Mouse (Mus musculus): ENCODE results near the gene Tmem186. TPM values are rescaled to one million over a fixed set of nuclear protein-coding genes. Genes with fewer than 3 reads are reported as not detected.

Gene Tmem186
- 1.8 and 2.1 TPM in 2 replicates for total RNA-seq (2023)

DNA sequence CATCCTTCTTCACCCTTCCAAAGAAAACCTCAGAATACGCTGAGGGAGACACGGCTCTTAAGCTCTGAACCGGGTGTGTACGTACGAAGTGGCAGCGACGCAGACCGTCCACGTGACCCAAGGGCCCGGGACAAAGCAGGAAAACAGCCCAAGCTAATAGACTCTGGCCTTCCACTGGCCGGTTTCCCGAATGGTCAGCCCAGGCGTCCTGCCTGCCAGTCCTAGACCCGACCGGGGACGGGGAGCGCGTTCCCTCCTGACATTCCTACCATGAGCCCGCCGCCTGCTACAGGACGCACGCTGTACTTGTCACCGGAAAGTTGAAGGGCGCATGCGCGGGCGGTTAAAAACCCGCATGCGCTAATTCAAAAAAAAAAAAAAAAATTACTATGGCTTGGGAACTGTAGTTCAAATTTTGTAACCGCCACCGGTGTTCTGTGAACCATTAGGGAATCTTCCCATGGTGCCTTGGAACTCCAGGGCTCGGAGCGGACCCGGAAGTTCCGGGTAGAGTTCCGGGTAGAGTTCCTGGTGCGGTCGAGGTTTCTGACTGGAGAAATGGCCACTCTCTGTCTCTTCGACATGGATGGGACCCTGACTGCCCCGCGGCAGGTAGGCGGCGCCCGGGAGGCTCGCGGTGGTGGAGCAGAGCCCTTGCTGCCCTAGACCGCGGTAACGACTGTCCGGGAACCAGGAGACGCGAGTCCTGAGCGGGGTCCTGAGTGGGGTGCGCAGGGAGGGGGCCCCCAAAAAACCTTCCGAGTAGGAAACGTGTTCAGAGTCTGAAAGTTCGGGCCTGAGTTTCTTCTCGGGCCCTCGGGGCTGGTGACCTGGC lies at the start of gene Tmem186, which contains the start of gene Pmm2:
Tmem186 (minus strand) TSS at position 496 of the 835 bp plus-strand sequence.
Pmm2 (plus strand) TSS at position 458 of the 835 bp plus-strand sequence.

GRCm38 (mm10) chr16:8680470-8680869 lies 43.0 kb upstream of the Tmem186 start, which contains the start of gene Gm5767:
Gene Gm5767, plus strand, starts transcription at chr16:8680770.

GRCm38 (mm10) chr16:8671551-8672349 lies 34.2 kb upstream of the Tmem186 start, which contains the start of gene Carhsp1:
Gene Carhsp1, minus strand, starts transcription at chr16:8672155.

Other genes with a start within 250 kb of the Tmem186 start
- gene Tmem114, start 212.6 kb downstream of the Tmem186 start, total RNA-seq (2023) = not detected in 2 replicates
- gene Mettl22, start 166.9 kb downstream of the Tmem186 start, total RNA-seq (2023) = 1.5 and 1.8 TPM in 2 replicates
- gene Abat, start 124.3 kb downstream of the Tmem186 start, total RNA-seq (2023) = not detected in 2 replicates
- gene Pmm2, start within 50 bp of the Tmem186 start, total RNA-seq (2023) = 28.4 and 38.2 TPM in 2 replicates
- gene Carhsp1, start 34.4 kb upstream of the Tmem186 start, total RNA-seq (2023) = 71.8 and 72.6 TPM in 2 replicates
- gene Gm5767, start 43.1 kb upstream of the Tmem186 start, total RNA-seq (2023) = not detected in 2 replicates
- 134 and 198 TPM in 2 replicates for gene Usp7, start 154.6 kb upstream of the Tmem186 start, total RNA-seq (2023)
- gene 1810013L24Rik, start 192.4 kb upstream of the Tmem186 start, total RNA-seq (2023) = 112 and 162 TPM in 2 replicates

Measured in neutrophil, adult 65 days (primary cell).